Mouse (Mus musculus): ENCODE results near the gene Dab2ip.

The Dab2ip gene

GRCm38 (mm10) chr2:35595102-35595501 lies 37.0 kb downstream of the Dab2ip start:
- no peak for DNase-seq (ENCODE audit: low read depth, low spot score)

GRCm38 (mm10) chr2:35595718-35596117 lies 37.7 kb downstream of the Dab2ip start:
- DNase-seq (ENCODE audit: low read depth, low spot score) = no peak

GRCm38 (mm10) chr2:35596796-35597195 lies 38.7 kb downstream of the Dab2ip start:
- DNase-seq (ENCODE audit: low read depth, low spot score) = no peak

- DNase-seq (ENCODE audit: low read depth, low spot score) = no peak
Measured at GRCm38 (mm10) chr2:35598819-35599218, 40.8 kb downstream of the Dab2ip start.

- no peak for DNase-seq (ENCODE audit: low read depth, low spot score)
Measured at GRCm38 (mm10) chr2:35601665-35602064, 43.6 kb downstream of the Dab2ip start.

- DNase-seq (ENCODE audit: low read depth, low spot score) = no peak
Measured at GRCm38 (mm10) chr2:35607476-35607875, 49.4 kb downstream of the Dab2ip start.

- no peak for DNase-seq (ENCODE audit: low read depth, low spot score)
Measured at GRCm38 (mm10) chr2:35608856-35609255, 50.8 kb downstream of the Dab2ip start.

- peak; percentile 60 for DNase-seq (ENCODE audit: low read depth, low spot score)
Measured at GRCm38 (mm10) chr2:35609317-35609716, 51.3 kb downstream of the Dab2ip start.

- DNase-seq (ENCODE audit: low read depth, low spot score) = peak; percentile 68
Measured at GRCm38 (mm10) chr2:35610168-35610951, 52.3 kb downstream of the Dab2ip start.

- no peak for DNase-seq (ENCODE audit: low read depth, low spot score)
Measured at GRCm38 (mm10) chr2:35610976-35611375, 52.9 kb downstream of the Dab2ip start.

GRCm38 (mm10) chr2:35611645-35612044 lies 53.6 kb downstream of the Dab2ip start:
- no peak for DNase-seq (ENCODE audit: low read depth, low spot score)

GRCm38 (mm10) chr2:35612297-35612696 lies 54.2 kb downstream of the Dab2ip start:
- DNase-seq (ENCODE audit: low read depth, low spot score) = no peak

GRCm38 (mm10) chr2:35613946-35614353 lies 55.9 kb downstream of the Dab2ip start:
- no peak for DNase-seq (ENCODE audit: low read depth, low spot score)

GRCm38 (mm10) chr2:35614411-35614810 lies 56.3 kb downstream of the Dab2ip start:
- DNase-seq (ENCODE audit: low read depth, low spot score) = no peak

- no peak for DNase-seq (ENCODE audit: low read depth, low spot score)
Measured at GRCm38 (mm10) chr2:35615366-35615765, 57.3 kb downstream of the Dab2ip start.

GRCm38 (mm10) chr2:35615977-35616376 lies 57.9 kb downstream of the Dab2ip start:
- DNase-seq (ENCODE audit: low read depth, low spot score) = no peak

GRCm38 (mm10) chr2:35616891-35617658 lies 59.0 kb downstream of the Dab2ip start:
- no peak for DNase-seq (ENCODE audit: low read depth, low spot score)

- no peak for DNase-seq (ENCODE audit: low read depth, low spot score)
Measured at GRCm38 (mm10) chr2:35618981-35619380, 60.9 kb downstream of the Dab2ip start.

GRCm38 (mm10) chr2:35619532-35619931 lies 61.5 kb downstream of the Dab2ip start:
- DNase-seq (ENCODE audit: low read depth, low spot score) = no peak

- DNase-seq (ENCODE audit: low read depth, low spot score) = no peak
Measured at GRCm38 (mm10) chr2:35620364-35621224, 62.5 kb downstream of the Dab2ip start.

- DNase-seq (ENCODE audit: low read depth, low spot score) = no peak
Measured at GRCm38 (mm10) chr2:35621225-35621519, 63.1 kb downstream of the Dab2ip start.

- DNase-seq (ENCODE audit: low read depth, low spot score) = no peak
Measured at GRCm38 (mm10) chr2:35621796-35622195, 63.7 kb downstream of the Dab2ip start.

Measured in telencephalon, adult 2 months (tissue).